Mouse (Mus musculus) embryonic facial prominence, embryonic 14.5 days (tissue): ENCODE results near the gene Akap14. TPM values are rescaled to one million over a fixed set of nuclear protein-coding genes. Genes with fewer than 3 reads are reported as not detected.
"Not testable (repeated sequence)": the region's sequence is repeated elsewhere in the genome, so short reads cannot be mapped to it uniquely, and the experiment has no call there.

Source experiments
- ATAC-seq: fragments of 200-750 bp; cut with Nextera tagmentation; 2 replicates; pipeline ENCODE4 v1.8.0; 2017; ENCODE audit warnings: low read depth, moderate number of reproducible peaks, moderate TSS enrichment
- DNase-seq: peaks from one replicate; pipeline ENCODE4 v3.0.0-alpha.2; 2015; ENCODE audit warnings: low spot score
- H3K27ac ChIP-seq: fragments of 300-500 bp; sonication (generic); replicated peaks from 2 replicates; pipeline ENCODE4 v1.5.1; 2014; ENCODE audit warnings: low read depth, mild to moderate bottlenecking, low read length, moderate library complexity
- H3K27me3 ChIP-seq: fragments of 300-500 bp; sonication (generic); replicated peaks from 2 replicates; pipeline ENCODE4 v1.6.1; 2014; ENCODE audit warnings: low read length; ENCODE audit not compliant: control insufficient read depth, insufficient read depth
- H3K36me3 ChIP-seq: fragments of 300-500 bp; sonication (generic); 2 replicates; pipeline ENCODE4 v1.6.1; 2014; ENCODE audit warnings: low read length, mixed read lengths; ENCODE audit not compliant: control insufficient read depth, insufficient read depth
- H3K4me1 ChIP-seq: fragments of 300-500 bp; sonication (generic); 2 replicates; pipeline ENCODE4 v1.6.1; 2014; ENCODE audit warnings: antibody characterized with exemption, low read length; ENCODE audit not compliant: control insufficient read depth, insufficient read depth
- H3K4me2 ChIP-seq: fragments of 300-500 bp; sonication (generic); 2 replicates; pipeline ENCODE4 v1.6.1; 2014; ENCODE audit warnings: low read depth, mild to moderate bottlenecking, low read length, moderate library complexity, mixed read lengths
- H3K4me3 ChIP-seq: fragments of 300-500 bp; sonication (generic); 2 replicates; pipeline ENCODE4 v1.5.1; 2014; ENCODE audit warnings: low read depth, mild to moderate bottlenecking, low read length
- H3K9ac ChIP-seq: fragments of 300-500 bp; sonication (generic); 2 replicates; pipeline ENCODE4 v1.6.1; 2014; ENCODE audit warnings: low read depth, mild to moderate bottlenecking, low read length, moderate library complexity, mixed read lengths
- H3K9me3 ChIP-seq: fragments of 300-500 bp; sonication (generic); 2 replicates; pipeline ENCODE4 v1.6.1; 2016; ENCODE audit warnings: low read length; ENCODE audit not compliant: control insufficient read depth
- WGBS: fragments of 180-500 bp; shearing (Covaris S2); extraction: QIAGEN DNeasy Blood & Tissue Kit; methylation state at CpG from one replicate; pipeline ENCODE4 v1.1.7; 2014; 5-methylcytosine and 5-hydroxymethylcytosine counted together
- polyA plus RNA-seq: library from polyadenylated mRNA; unstranded; fragments of >200 nt; fragmentation: Nextera tagmentation; extraction: Ambion mirVana; gene quantifications from 2 replicates; pipeline ENCODE4 v1.2.1, GENCODE M21; 2014

Gene Akap14
- 0.26 and 0.82 TPM in 2 replicates for polyA plus RNA-seq

DNA sequence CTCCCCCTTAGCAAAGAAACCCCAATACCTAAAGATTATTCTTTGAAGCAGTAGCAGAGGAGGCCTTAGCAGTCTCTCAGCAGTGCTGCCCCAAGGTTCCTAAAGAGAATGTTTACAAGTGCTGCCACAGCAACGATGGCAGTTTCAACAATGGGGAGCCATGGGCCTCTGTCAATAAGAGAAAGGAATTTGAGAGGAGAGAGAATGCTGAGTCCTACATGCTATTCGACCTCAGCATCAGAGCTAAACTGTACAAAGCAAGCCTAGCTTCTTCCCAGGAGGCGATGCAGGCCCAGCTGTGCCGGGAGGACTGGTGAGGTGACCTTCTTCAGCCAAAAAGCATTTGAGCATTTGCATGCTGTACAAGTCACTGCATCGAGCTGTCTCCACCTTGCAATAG lies at the start of gene Akap14:
Gene Akap14, minus strand, starts transcription at position 101 of the 400 bp plus-strand sequence.
- Histone ChIP-seq H3K4me3 (no peak within 1 kb of the TSS), H3K9me3 (no peaks in the 10 kb centered on the region), H3K27ac (no peak within 1 kb of the TSS), H3K27me3 (no peaks in the 10 kb centered on the region), H3K9ac (no peak within 1 kb of the TSS), H3K4me1 (no peaks in the 10 kb centered on the region), H3K36me3 (no peaks in the 10 kb centered on the region), H3K4me2 (no peak within 1 kb of the TSS)
- DNase-seq: no peak
- no peak for ATAC-seq
- 47% methylated on average over 5 of the region's 5 CpGs for WGBS

GRCm38 (mm10) chrX:37210941-37211340 lies 42.3 kb upstream of the Akap14 start, which contains the start of gene Gm9:
Gene Gm9, minus strand, starts transcription at chrX:37211041.
- no peaks in the 10 kb centered on the region for H3K27me3 ChIP-seq
- H3K9me3 ChIP-seq: no peaks in the 10 kb centered on the region
- H3K4me3 ChIP-seq: no peak within 1 kb of the TSS
- ATAC-seq (no peak), DNase-seq (no peak)
- H3K9ac ChIP-seq: no peak within 1 kb of the TSS
- no peak within 1 kb of the TSS for H3K27ac ChIP-seq
- no peaks in the 10 kb centered on the region for H3K36me3 ChIP-seq
- H3K4me1 ChIP-seq: no peaks in the 10 kb centered on the region
- 86% methylated on average over 10 of the region's 10 CpGs for WGBS
- no peak within 1 kb of the TSS for H3K4me2 ChIP-seq

- Histone ChIP-seq H3K27me3 (no peaks in the 10 kb centered on the region), H3K4me2 (no peak overlapping the region), H3K36me3 (no peaks in the 10 kb centered on the region), H3K9ac (no peak overlapping the region), H3K9me3 (no peaks in the 10 kb centered on the region), H3K4me1 (no peaks in the 10 kb centered on the region), H3K27ac (no peak overlapping the region), H3K4me3 (no peak overlapping the region)
- ATAC-seq (no peak), DNase-seq (no peak)
- 66% methylated on average over 8 of the region's 8 CpGs for WGBS
Measured at GRCm38 (mm10) chrX:37198676-37199075, 30.0 kb upstream of the Akap14 start.

DNA sequence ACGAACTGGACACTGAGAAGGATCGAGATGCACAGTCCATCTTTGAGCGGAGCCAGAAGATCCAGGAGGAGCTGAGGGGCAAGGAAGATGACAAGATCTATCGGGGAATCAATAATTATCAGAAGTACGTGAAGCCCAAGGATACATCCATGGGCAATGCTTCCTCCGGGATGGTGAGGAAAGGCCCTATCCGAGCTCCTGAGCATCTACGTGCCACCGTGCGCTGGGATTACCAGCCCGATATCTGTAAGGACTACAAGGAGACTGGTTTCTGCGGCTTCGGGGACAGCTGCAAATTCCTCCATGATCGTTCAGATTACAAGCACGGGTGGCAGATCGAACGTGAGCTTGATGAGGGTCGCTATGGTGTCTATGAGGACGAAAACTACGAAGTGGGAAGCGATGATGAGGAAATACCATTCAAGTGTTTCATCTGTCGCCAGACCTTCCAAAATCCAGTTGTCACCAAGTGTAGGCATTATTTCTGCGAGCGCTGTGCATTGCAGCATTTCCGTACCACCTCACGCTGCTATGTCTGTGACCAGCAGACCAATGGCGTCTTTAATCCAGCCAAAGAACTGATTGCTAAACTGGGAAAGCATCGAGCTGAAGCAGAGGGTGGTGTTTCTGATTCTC lies 23.2 kb upstream of the Akap14 start:
- no peak for DNase-seq

GRCm38 (mm10) chrX:37191105-37191743 lies 22.6 kb upstream of the Akap14 start, which contains the start of the genes Ndufa1 and Rnf113a1:
Gene Ndufa1, minus strand, starts transcription at chrX:37191163.
Gene Rnf113a1, plus strand, starts transcription at chrX:37191245.
- H3K9ac ChIP-seq: peak within 1 kb of the TSS; percentile 68
- H3K36me3 ChIP-seq: no peaks in the 10 kb centered on the region
- H3K4me3 ChIP-seq: peak within 1 kb of the TSS; percentile 57
- 25% methylated on average over 38 of the region's 63 CpGs for WGBS
- H3K27ac ChIP-seq: peak within 1 kb of the TSS; percentile 76
- DNase-seq (peak; percentile 90), ATAC-seq (peak; percentile 91)
- H3K27me3 ChIP-seq: no peaks in the 10 kb centered on the region
- H3K4me2 ChIP-seq: peak within 1 kb of the TSS; percentile 61
- no peaks in the 10 kb centered on the region for H3K4me1 ChIP-seq
- H3K9me3 ChIP-seq: no peaks in the 10 kb centered on the region

More for the DNA sequence above, 23.2 kb upstream of the Akap14 start:
- peak overlapping the region; percentile 68 for H3K9ac ChIP-seq
- H3K27me3 ChIP-seq: no peaks in the 10 kb centered on the region
- WGBS: 38% methylated on average over 28 of the region's 28 CpGs
- ATAC-seq: peak; percentile 13; the same call in 1 of the 2 replicates
- peak overlapping the region; percentile 61 for H3K4me2 ChIP-seq
- no peaks in the 10 kb centered on the region for H3K4me1 ChIP-seq
- no peak overlapping the region for H3K27ac ChIP-seq
- H3K36me3 ChIP-seq: no peaks in the 10 kb centered on the region
- H3K4me3 ChIP-seq: peak overlapping the region; percentile 57
- no peaks in the 10 kb centered on the region for H3K9me3 ChIP-seq

DNA sequence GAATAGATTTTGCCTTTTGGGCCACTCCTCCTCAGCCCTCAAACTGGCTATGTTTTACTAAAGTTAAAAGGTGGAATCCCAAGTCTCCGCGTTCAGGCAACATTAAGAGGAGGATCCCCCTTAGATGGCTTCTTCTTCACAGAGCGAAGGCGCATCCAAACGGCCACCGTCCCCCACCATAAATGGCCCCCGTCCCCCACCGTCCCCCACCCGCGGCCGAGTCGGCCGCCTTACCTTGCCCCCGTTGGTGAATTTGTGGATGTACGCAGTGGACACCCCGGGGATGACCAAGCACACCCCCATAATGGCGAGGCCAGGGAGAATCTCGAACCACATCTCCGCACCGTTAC lies 22.1 kb upstream of the Akap14 start:
- H3K27me3 ChIP-seq: no peaks in the 10 kb centered on the region
- H3K4me3 ChIP-seq: peak overlapping the region; percentile 57
- H3K9me3 ChIP-seq: no peaks in the 10 kb centered on the region
- ATAC-seq (peak; percentile 32), DNase-seq (no peak)
- H3K4me1 ChIP-seq: no peaks in the 10 kb centered on the region
- H3K36me3 ChIP-seq: no peaks in the 10 kb centered on the region
- WGBS: 37% methylated on average over 5 of the region's 20 CpGs
- peak overlapping the region; percentile 61 for H3K4me2 ChIP-seq
- H3K27ac ChIP-seq: no peak overlapping the region
- H3K9ac ChIP-seq: peak overlapping the region; percentile 68

DNA sequence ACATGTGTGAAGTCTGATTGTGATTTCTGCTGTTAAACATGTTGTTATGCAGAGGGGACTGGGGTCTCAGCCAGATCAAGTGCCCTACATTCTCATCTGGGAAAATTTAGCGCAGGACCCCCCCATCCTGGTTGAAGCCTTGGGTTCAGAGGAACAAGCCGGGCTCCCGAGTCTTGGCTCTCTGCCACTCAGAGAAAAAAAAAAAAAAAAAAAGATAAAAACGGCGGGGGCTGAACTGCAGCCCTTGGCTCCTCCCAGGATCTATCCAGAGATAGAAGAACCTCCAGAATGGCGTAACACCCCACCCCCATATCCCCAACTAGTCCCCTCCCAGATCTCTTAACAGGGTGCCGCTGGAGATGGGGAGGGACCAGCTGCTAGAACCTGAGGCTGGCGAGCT lies 15.8 kb upstream of the Akap14 start:
- DNase-seq, H3K9me3 ChIP-seq, H3K9ac ChIP-seq, H3K4me1 ChIP-seq, H3K36me3 ChIP-seq, H3K27me3 ChIP-seq, H3K4me2 ChIP-seq, ATAC-seq, H3K4me3 ChIP-seq, H3K27ac ChIP-seq: not testable (repeated sequence)
- 69% methylated on average over 5 of the region's 8 CpGs for WGBS

GRCm38 (mm10) chrX:37167085-37167484 lies 1.6 kb downstream of the Akap14 start:
- no peak overlapping the region for H3K27ac ChIP-seq
- no peaks in the 10 kb centered on the region for H3K4me1 ChIP-seq
- no peaks in the 10 kb centered on the region for H3K27me3 ChIP-seq
- H3K9ac ChIP-seq: no peak overlapping the region
- no peaks in the 10 kb centered on the region for H3K9me3 ChIP-seq
- WGBS: 23% methylated on average over 3 of the region's 3 CpGs
- DNase-seq: peak; percentile 44
- no peak for ATAC-seq
- H3K4me3 ChIP-seq: no peak overlapping the region
- H3K4me2 ChIP-seq: no peak overlapping the region
- no peaks in the 10 kb centered on the region for H3K36me3 ChIP-seq
